ENCODE assay signal across 21 mouse cellular contexts in genomic region chr1:120270882-120271281, GRCm38 (mm10). TPM values are rescaled to one million over a fixed set of nuclear protein-coding genes. Genes with fewer than 3 reads are reported as not detected.
A peak's percentile ranks its signal among the peaks of the same experiment; 100 is the strongest.
DNase-seq lines count a peak whose midpoint lies in the region; ATAC-seq and TF ChIP-seq lines count a peak whose summit lies in the region.
"Had no signal": no experiment of that assay in that cellular context is flagged by ENCODE, and none has a peak within 500 bp of the region (broad histone marks: within the 10 kb centered on the region; RNA-seq: fewer than 3 reads in every experiment).

No protein-coding gene starts in this region.

- no peaks in the 10 kb centered on the region for H3K9me3 ChIP-seq in heart, embryonic 15.5 days (replicated peaks)
- H3K9me3 ChIP-seq in stomach, embryonic 14.5 days (ENCODE audit: control insufficient read depth, low read depth, low read length) = no peaks in the 10 kb centered on the region
- H3K9me3 ChIP-seq in stomach, postnatal 0 days (ENCODE audit: control insufficient read depth, low read length) = no peaks in the 10 kb centered on the region
- no peaks in the 10 kb centered on the region for H3K9me3 ChIP-seq in liver, embryonic 12.5 days (replicated peaks)
- 0 out of 2 replicates have a peak, but pooled peaks cover 2% of the 10 kb centered on the region for H3K9me3 ChIP-seq in neural tube, embryonic 15.5 days (replicated peaks)
- H3K9me3 ChIP-seq in forebrain, embryonic 10.5 days = no peaks in the 10 kb centered on the region
- H3K9me3 ChIP-seq: embryonic facial prominence, embryonic 15.5 days; forebrain, embryonic 15.5 days; hindbrain, embryonic 15.5 days; neural tube, embryonic 12.5 days had no signal

- ATAC-seq in heart, embryonic 15.5 days (replicated peaks; ENCODE audit: insufficient number of reproducible peaks, insufficient read depth, low FRiP score, low read depth) = 0 out of 2 replicates have a peak, but pooled peaks have one; percentile 47
- peak; percentile 70; the same call in 1 of the 2 replicates for ATAC-seq in stomach, embryonic 14.5 days (ENCODE audit: insufficient number of reproducible peaks, insufficient read depth, low FRiP score, low read depth)
- ATAC-seq in stomach, postnatal 0 days (ENCODE audit: low FRiP score, low TSS enrichment) = no peak
- peak; percentile 92 for ATAC-seq in liver, embryonic 12.5 days
- no peak for ATAC-seq in neural tube, embryonic 15.5 days (ENCODE audit: low FRiP score)
- ATAC-seq: forebrain, embryonic 15.5 days had no signal

- no peak for TF ChIP-seq CTCF in stomach, postnatal 0 days (IDR thresholded peaks at IDR 0.05; ENCODE audit: low read depth)

- H3K27ac ChIP-seq in heart, embryonic 15.5 days = no peak overlapping the region
- H3K27ac ChIP-seq in stomach, embryonic 14.5 days (ENCODE audit: low read length) = no peak overlapping the region
- no peak overlapping the region for H3K27ac ChIP-seq in stomach, postnatal 0 days (replicated peaks)
- H3K27ac ChIP-seq in liver, embryonic 12.5 days = peak overlapping the region; percentile 93
- no peak overlapping the region for H3K27ac ChIP-seq in neural tube, embryonic 15.5 days (replicated peaks)
- no peak overlapping the region for H3K27ac ChIP-seq in forebrain, embryonic 10.5 days
- H3K27ac ChIP-seq: embryonic facial prominence, embryonic 15.5 days; forebrain, embryonic 15.5 days; hindbrain, embryonic 15.5 days; neural tube, embryonic 12.5 days had no signal

- no peak for TF ChIP-seq EP300 in stomach, postnatal 0 days (optimal IDR thresholded peaks at IDR 0.05)

- peaks cover under 1% of the 10 kb centered on the region for H3K4me1 ChIP-seq in heart, embryonic 15.5 days (replicated peaks)
- no peaks in the 10 kb centered on the region for H3K4me1 ChIP-seq in stomach, embryonic 14.5 days (ENCODE audit: control insufficient read depth, insufficient read depth, low read length)
- H3K4me1 ChIP-seq in stomach, postnatal 0 days (replicated peaks; ENCODE audit: control insufficient read depth, insufficient read depth) = no peaks in the 10 kb centered on the region
- H3K4me1 ChIP-seq in liver, embryonic 12.5 days = peaks cover 81% of the 10 kb centered on the region
- H3K4me1 ChIP-seq in neural tube, embryonic 15.5 days = 0 out of 2 replicates have a peak, but pooled peaks cover 5% of the 10 kb centered on the region
- H3K4me1 ChIP-seq in forebrain, embryonic 10.5 days = peaks cover 5% of the 10 kb centered on the region
- H3K4me1 ChIP-seq: forebrain, embryonic 15.5 days; hindbrain, embryonic 15.5 days; neural tube, embryonic 12.5 days had no signal

- DNase-seq in heart, adult 11 months = no peak
- no peak for DNase-seq in stomach, postnatal 0 days (ENCODE audit: low spot score)
- DNase-seq in thymus, postnatal 25 days = no peak
- no peak for DNase-seq in forebrain, embryonic 10.5 days (ENCODE audit: extremely low spot score, low spot score)
- DNase-seq: cerebellum, adult 9-11 months; embryo, embryonic 11 days; gastrocnemius, postnatal 36 days; heart, postnatal 10 days; kidney, adult 9 months; kidney, postnatal 4 days; lung, postnatal 14 days; right cerebral cortex, postnatal 25 days; thymus, adult 2 months had no signal

- 49% methylated on average over 3 of the region's 3 CpGs for WGBS in heart, embryonic 15.5 days
- WGBS in stomach, embryonic 14.5 days = 90% methylated on average over 3 of the region's 3 CpGs
- 57% methylated on average over 3 of the region's 3 CpGs for WGBS in stomach, postnatal 0 days
- WGBS in liver, embryonic 12.5 days (ENCODE audit: insufficient replicate concordance) = 12% methylated on average over 3 of the region's 3 CpGs
- WGBS in neural tube, embryonic 15.5 days = 85% methylated on average over 3 of the region's 3 CpGs
- WGBS in forebrain, embryonic 10.5 days = 88% methylated on average over 3 of the region's 3 CpGs

- H3K9ac ChIP-seq in heart, embryonic 15.5 days = no peak overlapping the region
- no peak overlapping the region for H3K9ac ChIP-seq in stomach, embryonic 14.5 days (replicated peaks; ENCODE audit: low read depth, low read length)
- H3K9ac ChIP-seq in stomach, postnatal 0 days (ENCODE audit: low read length) = no peak overlapping the region
- H3K9ac ChIP-seq in liver, embryonic 12.5 days = peak overlapping the region; percentile 75
- no peak overlapping the region for H3K9ac ChIP-seq in neural tube, embryonic 15.5 days (replicated peaks)
- H3K9ac ChIP-seq: embryonic facial prominence, embryonic 15.5 days; forebrain, embryonic 15.5 days; hindbrain, embryonic 15.5 days; neural tube, embryonic 12.5 days had no signal

- H3K27me3 ChIP-seq in heart, embryonic 15.5 days = no peaks in the 10 kb centered on the region
- H3K27me3 ChIP-seq in stomach, embryonic 14.5 days (ENCODE audit: control insufficient read depth, insufficient read depth, low read length) = no peaks in the 10 kb centered on the region
- H3K27me3 ChIP-seq in stomach, postnatal 0 days (ENCODE audit: control insufficient read depth, insufficient read depth, low read length) = no peaks in the 10 kb centered on the region
- no peaks in the 10 kb centered on the region for H3K27me3 ChIP-seq in liver, embryonic 12.5 days (replicated peaks)
- peaks cover 5% of the 10 kb centered on the region; the same call in 1 of the 2 replicates for H3K27me3 ChIP-seq in neural tube, embryonic 15.5 days (replicated peaks)
- peaks cover 7% of the 10 kb centered on the region for H3K27me3 ChIP-seq in forebrain, embryonic 10.5 days (ENCODE audit: poor library complexity, severe bottlenecking)
- H3K27me3 ChIP-seq: embryonic facial prominence, embryonic 15.5 days; forebrain, embryonic 15.5 days; hindbrain, embryonic 15.5 days had no signal

- no peak overlapping the region for H3K4me2 ChIP-seq in heart, embryonic 15.5 days
- no peak overlapping the region for H3K4me2 ChIP-seq in stomach, embryonic 14.5 days (replicated peaks; ENCODE audit: low read depth, low read length)
- no peak overlapping the region for H3K4me2 ChIP-seq in stomach, postnatal 0 days (replicated peaks; ENCODE audit: low read depth)
- peak overlapping the region; percentile 93 for H3K4me2 ChIP-seq in liver, embryonic 12.5 days
- no peak overlapping the region for H3K4me2 ChIP-seq in neural tube, embryonic 15.5 days
- H3K4me2 ChIP-seq: embryonic facial prominence, embryonic 15.5 days; forebrain, embryonic 15.5 days; hindbrain, embryonic 15.5 days; neural tube, embryonic 12.5 days had no signal

- no peak overlapping the region for H3K4me3 ChIP-seq in heart, embryonic 15.5 days
- no peak overlapping the region for H3K4me3 ChIP-seq in stomach, embryonic 14.5 days (ENCODE audit: low read depth, low read length)
- no peak overlapping the region for H3K4me3 ChIP-seq in stomach, postnatal 0 days (ENCODE audit: low read depth, low read length)
- H3K4me3 ChIP-seq in liver, embryonic 12.5 days = peak overlapping the region; percentile 67
- H3K4me3 ChIP-seq in neural tube, embryonic 15.5 days (replicated peaks) = no peak overlapping the region
- H3K4me3 ChIP-seq in forebrain, embryonic 10.5 days = no peak overlapping the region
- H3K4me3 ChIP-seq: embryonic facial prominence, embryonic 15.5 days; forebrain, embryonic 15.5 days; hindbrain, embryonic 15.5 days; neural tube, embryonic 12.5 days had no signal

- no peaks in the 10 kb centered on the region for H3K36me3 ChIP-seq in heart, embryonic 15.5 days
- H3K36me3 ChIP-seq in stomach, embryonic 14.5 days (ENCODE audit: control insufficient read depth, insufficient read depth, low read length) = no peaks in the 10 kb centered on the region
- no peaks in the 10 kb centered on the region for H3K36me3 ChIP-seq in stomach, postnatal 0 days (ENCODE audit: control insufficient read depth, insufficient read depth, low read length)
- 0 out of 2 replicates have a peak, but pooled peaks cover 4% of the 10 kb centered on the region for H3K36me3 ChIP-seq in liver, embryonic 12.5 days
- H3K36me3 ChIP-seq in neural tube, embryonic 15.5 days = no peaks in the 10 kb centered on the region
- H3K36me3 ChIP-seq in forebrain, embryonic 10.5 days (replicated peaks) = no peaks in the 10 kb centered on the region
- H3K36me3 ChIP-seq: embryonic facial prominence, embryonic 15.5 days; forebrain, embryonic 15.5 days; hindbrain, embryonic 15.5 days; neural tube, embryonic 12.5 days had no signal

RNA-seq across cellular contexts. Expression of gene Steap3, which starts 1.6 kb away (rescaled TPM):
- polyA plus RNA-seq in heart, embryonic 15.5 days (2015; fragmentation: Nextera tagmentation; extraction: Ambion mirVana) = 15.9 and 19.1 TPM in 2 replicates
- 4.3 and 5.1 TPM in 2 replicates for polyA plus RNA-seq in stomach, embryonic 14.5 days (2014; fragmentation: Nextera tagmentation; extraction: Ambion mirVana)
- polyA plus RNA-seq in stomach, postnatal 0 days (2015; fragmentation: Nextera tagmentation; extraction: Ambion mirVana) = 2.8 and 3.2 TPM in 2 replicates
- polyA plus RNA-seq in liver, embryonic 12.5 days (2016; fragmentation: Nextera tagmentation; extraction: Ambion mirVana) = 54.3 and 56.3 TPM in 2 replicates
- 3.9 and 5.4 TPM in 2 replicates for polyA plus RNA-seq in neural tube, embryonic 15.5 days (2015; fragmentation: Nextera tagmentation; extraction: Ambion mirVana)
- 3.4 and 3.5 TPM in 2 replicates for polyA plus RNA-seq in forebrain, embryonic 10.5 days (2016; fragmentation: Nextera tagmentation; extraction: Ambion mirVana)

Comparison
In these comparisons a context has a peak if more than half of its experiments do, and no peak if none do; other contexts are left out.
1. ATAC-seq: peak in heart, embryonic 15.5 days (single experiment), stomach, embryonic 14.5 days (single experiment) and liver, embryonic 12.5 days (single experiment); none in stomach, postnatal 0 days (single experiment) and neural tube, embryonic 15.5 days (single experiment).